Mouse (Mus musculus) cerebellum, adult 2 months (tissue): ENCODE measurements around the gene Pex16.
A peak's percentile ranks its signal among the peaks of the same experiment; 100 is the strongest.

Source experiments
- CTCF ChIP-seq: fragments of 200-500 bp; IDR thresholded peaks from 2 replicates; pipeline ENCODE4 v1.5.1; 2011; ENCODE audit warnings: low read depth, mild to moderate bottlenecking, control low read depth, low read length, moderate library complexity, borderline replicate concordance; ENCODE audit not compliant: insufficient read depth
- POLR2A ChIP-seq: fragments of 200-500 bp; IDR thresholded peaks from 2 replicates; pipeline ENCODE4 v1.6.1; 2011; ENCODE audit warnings: low read length, control low read depth, borderline replicate concordance; ENCODE audit not compliant: insufficient read depth

- TF ChIP-seq CTCF: no peak
- TF ChIP-seq POLR2A: peak; percentile 62; the same call in 1 of the 2 replicates
Observed at GRCm38 (mm10) chr2:92402591-92403326, 28.3 kb downstream of the Pex16 start.
